Mouse (Mus musculus) embryonic facial prominence, embryonic 15.5 days (tissue): ENCODE data around the gene Phkb. TPM values are rescaled to one million over a fixed set of nuclear protein-coding genes. Genes with fewer than 3 reads are reported as not detected.

Experiments
- ATAC-seq: fragments of 200-750 bp; cut with Nextera tagmentation; 2 replicates; pipeline ENCODE4 v1.8.0; 2017; ENCODE audit warnings: low read depth, moderate TSS enrichment; ENCODE audit not compliant: insufficient number of reproducible peaks, low FRiP score, low TSS enrichment
- H3K27ac ChIP-seq: fragments of 300-500 bp; sonication (generic); replicated peaks from 2 replicates; pipeline ENCODE4 v1.5.1; 2015; ENCODE audit warnings: mild to moderate bottlenecking, inconsistent platforms
- H3K27me3 ChIP-seq: fragments of 300-500 bp; sonication (generic); 2 replicates; pipeline ENCODE4 v1.6.1; 2015; ENCODE audit warnings: inconsistent platforms
- H3K36me3 ChIP-seq: fragments of 300-500 bp; sonication (generic); 2 replicates; pipeline ENCODE4 v1.6.1; 2015; ENCODE audit warnings: mild to moderate bottlenecking, inconsistent platforms
- H3K4me1 ChIP-seq: fragments of 300-500 bp; sonication (generic); 2 replicates; pipeline ENCODE4 v1.6.1; 2015; ENCODE audit warnings: inconsistent platforms
- H3K4me2 ChIP-seq: fragments of 300-500 bp; sonication (generic); replicated peaks from 2 replicates; pipeline ENCODE4 v1.6.1; 2015; ENCODE audit warnings: mild to moderate bottlenecking, inconsistent platforms
- H3K4me3 ChIP-seq: fragments of 300-500 bp; sonication (generic); replicated peaks from 2 replicates; pipeline ENCODE4 v1.5.1; 2015; ENCODE audit warnings: mild to moderate bottlenecking, inconsistent platforms
- H3K9ac ChIP-seq: fragments of 300-500 bp; sonication (generic); 2 replicates; pipeline ENCODE4 v1.6.1; 2015; ENCODE audit warnings: inconsistent platforms
- H3K9me3 ChIP-seq: fragments of 300-500 bp; sonication (generic); replicated peaks from 2 replicates; pipeline ENCODE4 v1.6.1; 2016; ENCODE audit warnings: inconsistent platforms
- WGBS: fragments of 180-500 bp; shearing (Covaris S2); methylation state at CpG from one replicate; pipeline ENCODE4 v1.1.7; 2015; 5-methylcytosine and 5-hydroxymethylcytosine counted together
- polyA plus RNA-seq: library from polyadenylated mRNA; unstranded; fragments of >200 nt; fragmentation: Nextera tagmentation; extraction: Ambion mirVana; gene quantifications from 2 replicates; pipeline ENCODE4 v1.2.1, GENCODE M21; 2015

Gene Phkb
- polyA plus RNA-seq, 1 experiment from 2014 or later: 54.2 TPM

DNA sequence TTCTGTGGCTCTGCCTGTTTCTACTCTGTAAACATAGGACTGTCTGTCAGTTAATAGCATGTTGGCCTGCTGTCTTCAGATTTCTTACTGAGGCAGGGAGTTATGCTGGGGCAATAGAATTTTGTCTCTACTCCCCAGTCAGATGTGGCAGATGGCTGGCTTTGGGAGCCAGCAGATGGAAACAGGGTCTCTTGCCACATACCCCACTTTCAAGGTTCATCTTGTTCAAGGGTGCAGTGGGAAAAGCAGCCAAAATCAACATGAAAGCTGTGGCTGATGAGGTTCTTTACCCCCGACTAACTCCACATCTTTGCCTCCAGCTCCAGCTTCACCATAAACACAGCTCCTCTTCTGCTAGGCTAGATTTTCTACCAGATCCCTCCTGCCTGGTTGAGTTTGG is 246.7 kb downstream of the Phkb start:
- ATAC-seq: no peak
- WGBS: 52% methylated on average over 1 of the region's 1 CpGs
- H3K27ac ChIP-seq: no peak overlapping the region

DNA sequence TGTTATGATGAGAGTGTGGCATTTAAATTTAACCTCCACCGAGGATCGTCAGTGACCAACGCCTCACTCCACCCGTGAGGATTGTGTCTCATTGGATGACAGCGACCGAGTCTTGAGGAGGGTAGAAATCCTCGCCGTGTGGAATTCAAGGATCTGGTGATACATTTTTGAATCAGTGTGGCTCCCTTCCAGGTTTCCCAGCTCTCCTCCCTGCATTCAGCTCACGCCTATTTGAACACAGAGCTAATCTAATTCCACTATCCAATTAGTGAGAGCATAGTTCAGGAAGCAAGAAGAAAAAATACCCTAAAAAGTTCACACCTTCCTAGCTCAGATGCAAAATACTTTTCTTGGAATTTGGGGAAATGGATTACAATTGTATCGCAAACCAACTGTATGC is 249.9 kb downstream of the Phkb start:
- Histone ChIP-seq H3K27me3 (no peaks in the 10 kb centered on the region), H3K4me1 (no peaks in the 10 kb centered on the region), H3K4me3 (no peak overlapping the region), H3K9me3 (no peaks in the 10 kb centered on the region), H3K9ac (no peak overlapping the region), H3K36me3 (no peaks in the 10 kb centered on the region), H3K4me2 (no peak overlapping the region), H3K27ac (no peak overlapping the region)
- 80% methylated on average over 10 of the region's 10 CpGs for WGBS
- ATAC-seq: no peak

More for the DNA sequence above, 246.7 kb downstream of the Phkb start:
- Histone ChIP-seq H3K4me2 (no peak overlapping the region), H3K4me3 (no peak overlapping the region), H3K4me1 (no peaks in the 10 kb centered on the region), H3K9ac (no peak overlapping the region), H3K9me3 (no peaks in the 10 kb centered on the region), H3K36me3 (no peaks in the 10 kb centered on the region), H3K27me3 (no peaks in the 10 kb centered on the region)

Other genes with a start within 250 kb of the Phkb start
- 7.4 and 7.5 TPM in 2 replicates for gene Neto2, start 140.0 kb upstream of the Phkb start, polyA plus RNA-seq
- 68.3 and 71.0 TPM in 2 replicates for gene Itfg1, start within 50 bp of the Phkb start, polyA plus RNA-seq